Mouse (Mus musculus) skeletal muscle tissue, adult 2 months (tissue): ENCODE results near the gene Itpr1.

Source experiments
- DNase-seq: peaks from one replicate; pipeline ENCODE4 v3.0.0-alpha.2; 2012; ENCODE audit warnings: low read depth, low spot score

The Itpr1 gene

DNA sequence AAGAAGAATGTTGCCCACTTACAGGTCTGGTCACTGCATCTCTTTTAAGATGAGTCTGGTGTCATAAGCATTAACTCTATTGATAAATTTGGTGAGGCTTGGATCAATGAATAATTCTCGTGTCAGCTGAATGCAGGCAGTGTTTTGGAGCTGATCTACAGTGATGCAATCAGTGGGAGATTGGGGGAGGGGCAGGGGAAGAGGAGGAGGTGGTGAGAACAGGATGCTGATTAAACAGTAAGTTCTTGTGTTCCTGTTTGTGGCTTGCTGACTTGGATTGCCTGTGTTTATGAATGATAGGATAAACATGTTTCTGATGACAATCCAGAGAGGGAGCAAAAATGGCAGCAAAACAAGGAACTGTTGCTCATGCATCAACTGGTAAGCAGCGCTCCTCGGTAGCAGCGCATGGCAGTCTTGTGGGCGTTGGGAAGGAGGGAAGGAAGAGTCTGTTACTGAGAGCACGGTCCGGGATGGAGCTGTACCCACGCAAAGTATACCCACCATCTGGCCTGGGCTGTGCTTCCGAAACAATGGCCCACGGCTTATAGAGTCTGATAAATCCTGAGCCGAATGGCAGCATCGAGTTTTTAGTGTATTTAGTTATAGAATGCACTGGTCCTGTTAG, 64.1 kb downstream of the Itpr1 start:
- DNase-seq: no peak

DNA sequence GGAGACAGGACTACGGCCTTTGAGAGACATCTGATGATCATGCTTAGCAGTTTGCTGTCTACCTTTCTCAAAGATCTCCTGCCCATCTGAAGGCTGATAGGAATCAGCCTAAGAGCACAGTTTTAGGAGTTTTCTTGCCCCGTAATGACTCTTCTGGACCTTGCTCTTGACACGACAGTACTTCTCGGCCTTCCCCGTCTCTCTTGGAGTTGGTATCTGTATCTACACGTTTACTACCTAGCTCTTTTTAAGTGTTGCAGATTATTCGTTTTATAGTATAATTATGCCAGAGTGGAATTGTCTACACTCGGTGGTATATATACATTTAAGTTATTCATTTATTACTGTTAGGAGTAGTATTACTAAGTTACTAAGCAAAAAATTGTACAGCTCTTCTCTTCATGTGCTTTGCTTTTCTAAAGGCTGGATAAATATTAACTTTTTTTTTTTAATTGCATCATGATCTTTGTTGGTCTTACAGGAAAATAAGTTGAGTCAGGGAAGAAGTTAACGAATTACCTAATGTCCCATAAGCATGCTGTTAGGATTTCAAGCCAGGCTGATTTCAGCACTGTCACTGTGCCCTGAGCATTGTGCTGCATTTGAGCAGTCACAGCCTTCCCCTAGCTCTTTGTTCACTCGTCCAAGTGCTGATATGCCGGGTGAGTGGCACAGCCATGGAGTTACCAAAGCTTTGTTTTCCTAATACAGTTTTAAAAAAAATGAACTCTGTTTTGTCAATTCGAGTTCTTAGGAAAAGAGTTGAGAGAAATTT, 64.9 kb downstream of the Itpr1 start:
- no peak for DNase-seq

DNA sequence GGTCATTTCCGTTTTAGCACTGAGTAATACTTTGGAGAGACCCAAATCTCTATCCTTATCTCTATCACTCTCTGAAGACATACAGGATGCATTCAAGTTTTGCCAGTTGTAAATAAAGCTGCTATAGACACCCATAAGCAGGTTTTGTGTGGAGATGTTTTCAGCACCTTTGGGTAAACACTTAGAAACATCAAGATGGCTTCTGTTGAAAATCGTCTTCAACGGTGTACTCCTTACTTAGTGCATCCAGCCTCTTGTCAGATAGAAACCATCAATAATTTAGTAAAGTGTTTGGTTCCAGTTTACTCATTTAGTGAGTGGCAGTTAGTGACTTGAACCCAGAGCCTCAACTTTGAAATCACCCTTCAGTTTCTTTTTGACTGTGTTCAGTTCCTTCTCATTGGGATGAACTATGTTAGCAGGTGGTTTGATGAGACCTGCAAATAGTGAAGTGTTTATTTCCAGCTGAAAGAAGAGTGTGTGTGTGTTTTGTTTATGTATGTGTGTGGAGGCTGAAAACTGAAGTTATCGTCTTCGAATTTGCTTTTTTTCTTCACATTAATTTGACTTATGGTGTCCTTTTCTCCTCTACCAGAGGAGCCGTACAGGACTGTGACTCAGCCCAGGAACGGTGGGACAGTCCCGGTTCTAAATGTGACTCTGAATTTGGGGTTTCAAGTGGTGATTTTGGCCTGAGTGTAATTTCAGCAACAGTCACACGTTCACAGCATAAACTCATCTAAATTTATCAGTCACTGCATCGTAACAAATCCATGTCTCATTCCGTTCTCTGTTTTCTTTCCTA, 66.1 kb downstream of the Itpr1 start:
- DNase-seq: no peak

DNA sequence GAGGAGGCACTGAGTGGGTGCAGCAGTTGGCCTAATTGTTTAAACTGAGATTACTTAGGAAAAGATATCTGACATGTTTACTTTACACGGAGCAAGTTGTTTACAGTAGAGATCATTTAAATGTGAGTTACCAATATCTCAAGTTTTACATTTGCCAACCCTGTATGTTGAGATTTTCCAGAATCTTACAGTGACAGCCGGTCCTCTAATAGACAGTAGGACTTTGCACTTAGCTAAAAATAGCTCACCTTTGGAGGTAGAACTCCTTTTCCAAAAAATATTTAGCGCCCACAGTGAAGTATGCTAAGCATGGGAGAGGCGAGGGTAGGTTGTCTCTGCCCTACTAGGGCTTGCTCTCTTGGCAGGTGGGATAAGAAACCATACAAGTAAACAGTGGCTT, 69.2 kb downstream of the Itpr1 start:
- no peak for DNase-seq

DNA sequence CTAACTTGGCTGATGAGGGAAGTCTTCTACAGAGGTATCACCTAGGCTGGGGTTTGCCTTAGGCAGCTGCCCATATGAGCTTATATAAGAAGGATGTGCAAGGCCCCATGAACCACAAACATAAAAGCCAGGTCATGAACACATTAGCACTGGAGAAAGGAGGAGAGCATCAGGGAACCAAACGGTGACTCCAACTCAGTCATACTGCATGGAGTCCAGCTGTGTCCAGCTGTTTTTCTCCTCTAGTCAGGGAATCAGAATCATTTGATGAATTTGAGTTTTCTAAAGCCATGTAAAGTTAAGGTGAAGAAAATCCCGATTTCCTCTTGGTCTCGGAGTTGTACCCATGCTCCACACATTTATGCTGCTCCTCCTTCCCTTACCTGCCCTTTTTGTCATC, 69.7 kb downstream of the Itpr1 start:
- no peak for DNase-seq

DNA sequence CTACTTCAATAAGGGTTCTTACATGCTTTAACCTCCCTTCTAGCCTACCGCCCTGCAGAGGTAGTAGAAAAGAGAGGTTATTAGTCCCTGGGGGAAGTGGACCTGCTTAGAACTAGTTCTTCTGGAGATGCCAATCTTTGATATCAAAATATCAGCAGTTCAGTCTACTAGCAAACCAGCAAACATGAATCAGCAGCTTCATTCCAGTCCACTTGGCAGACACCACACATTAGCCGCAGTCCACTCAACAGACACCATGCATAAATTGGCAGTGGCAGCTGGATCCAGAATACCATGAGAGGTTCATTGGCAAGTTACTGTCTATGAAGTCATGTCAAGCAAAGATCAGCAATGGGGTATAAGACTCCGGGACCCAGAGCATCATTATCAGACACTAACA, 71.8 kb downstream of the Itpr1 start:
- DNase-seq: no peak

DNA sequence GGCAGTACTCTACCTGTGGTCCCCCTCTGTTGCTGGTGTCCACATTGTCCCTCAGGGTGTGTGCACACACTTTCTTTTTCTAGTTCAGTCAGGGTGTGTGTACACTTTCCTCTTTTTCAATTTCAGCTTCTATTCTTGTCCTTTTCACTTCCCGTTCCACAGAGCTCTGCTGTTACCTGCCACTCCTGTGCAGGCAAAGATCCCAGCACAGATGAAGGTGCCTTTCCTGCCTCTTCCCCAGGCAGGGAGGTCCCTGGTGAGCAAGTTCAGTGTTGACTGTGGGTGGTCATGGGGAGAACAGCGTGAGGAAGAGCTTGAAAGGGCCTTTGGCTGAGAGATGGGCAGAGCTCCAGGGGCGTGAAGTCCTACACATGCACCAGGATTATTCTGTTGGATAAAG, 76.1 kb downstream of the Itpr1 start:
- DNase-seq: no peak

DNA sequence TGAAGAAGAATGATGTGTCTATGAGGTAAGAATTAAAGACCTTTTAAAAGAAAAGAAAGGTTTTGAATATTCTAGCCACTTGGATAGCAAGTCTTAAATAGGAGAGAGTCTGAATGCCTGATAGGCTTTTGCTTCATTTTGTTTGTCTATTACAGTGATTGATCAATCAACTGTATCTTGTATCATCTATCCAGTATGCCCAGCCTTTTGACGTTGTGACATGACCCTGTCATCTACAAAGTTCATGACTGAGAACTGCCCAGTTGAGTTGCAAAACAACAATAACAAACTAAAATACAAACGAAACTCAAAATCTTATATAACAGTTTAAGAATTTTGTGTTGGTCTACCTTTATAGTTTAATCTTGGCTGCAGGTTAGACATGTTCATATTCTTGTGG, 78.1 kb downstream of the Itpr1 start:
- DNase-seq: no peak

DNA sequence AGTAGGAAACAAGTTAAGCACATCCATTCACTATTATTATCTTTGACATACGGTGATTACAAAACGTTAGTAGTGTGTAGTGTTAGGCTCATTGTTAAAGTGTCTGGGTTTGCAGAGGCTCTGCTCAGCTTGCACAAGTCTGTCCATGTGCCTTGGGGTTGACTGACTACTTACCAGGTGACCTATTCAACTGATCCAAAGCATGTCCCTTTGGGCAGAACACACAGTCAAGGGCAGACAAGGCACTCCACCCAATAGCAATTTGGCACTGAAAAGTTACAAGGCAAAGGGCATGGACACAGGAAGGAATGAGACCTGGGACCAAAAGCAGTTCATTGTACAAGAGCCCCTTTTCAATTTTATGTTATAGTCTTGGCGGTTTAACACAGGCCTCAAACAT, 78.7 kb downstream of the Itpr1 start:
- no peak for DNase-seq

DNA sequence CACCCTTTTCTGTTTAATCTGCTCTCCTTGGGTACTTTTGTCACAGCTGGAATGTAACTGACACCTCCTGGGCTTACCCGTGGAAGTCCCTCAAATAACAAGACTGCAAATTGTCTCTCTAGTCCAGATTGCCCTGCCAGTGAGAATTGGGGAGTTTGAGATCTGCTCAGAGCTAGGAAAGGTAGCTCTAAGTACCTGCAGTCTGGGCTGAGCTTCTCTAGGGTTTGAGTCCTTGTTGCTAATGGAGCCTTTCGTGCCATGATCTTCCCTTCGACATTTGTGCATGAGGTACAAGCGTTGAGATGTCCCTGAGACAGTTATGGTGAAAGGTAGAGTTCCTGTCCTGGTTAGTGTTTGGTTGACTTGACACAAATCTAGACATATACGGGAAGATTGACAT, 89.0 kb downstream of the Itpr1 start:
- DNase-seq: no peak

DNA sequence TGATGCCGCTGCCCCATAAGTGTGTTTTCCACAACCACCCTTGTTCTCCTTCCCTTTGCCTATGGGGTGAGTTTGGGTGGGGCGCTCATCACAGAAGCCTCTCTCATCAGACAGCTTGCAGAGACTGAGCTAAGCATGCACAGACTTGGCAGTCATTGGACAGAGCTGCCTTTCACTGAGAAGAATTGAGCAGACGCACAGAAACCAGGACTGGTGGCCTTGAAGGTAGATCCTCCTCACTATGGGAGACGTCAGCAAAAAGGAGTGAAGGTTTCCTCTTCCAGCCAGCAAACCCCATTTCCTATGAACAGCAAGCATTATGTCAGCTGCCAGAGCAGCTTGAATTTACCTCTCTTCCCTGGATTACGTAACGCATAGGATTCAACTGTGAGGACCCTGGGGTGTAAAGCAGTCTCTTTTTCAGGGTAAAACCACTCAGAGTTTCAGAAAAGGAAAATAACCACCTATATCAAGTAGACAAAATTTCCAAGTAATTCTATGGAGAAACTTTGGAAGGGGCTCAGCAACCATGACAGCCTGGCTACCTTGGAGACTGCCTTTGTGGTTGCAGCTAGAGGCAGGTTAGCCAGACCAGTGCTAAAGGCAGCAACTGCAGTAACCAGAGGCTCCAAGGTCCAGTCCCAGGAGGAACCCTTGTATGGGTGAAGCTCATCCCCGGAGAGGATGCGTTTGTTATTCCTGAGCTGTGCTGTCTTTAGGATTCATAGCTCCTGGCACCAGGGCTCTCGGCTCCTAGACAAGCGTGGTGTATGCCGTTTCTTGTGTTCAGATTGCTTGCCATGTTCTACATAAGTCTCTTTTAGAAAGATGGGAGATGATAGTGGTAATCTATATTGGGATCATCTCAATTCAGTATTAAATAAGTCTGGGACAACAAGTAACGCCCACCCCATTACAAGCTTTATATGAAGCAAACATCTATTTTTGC, 91.0 kb downstream of the Itpr1 start:
- no peak for DNase-seq

DNA sequence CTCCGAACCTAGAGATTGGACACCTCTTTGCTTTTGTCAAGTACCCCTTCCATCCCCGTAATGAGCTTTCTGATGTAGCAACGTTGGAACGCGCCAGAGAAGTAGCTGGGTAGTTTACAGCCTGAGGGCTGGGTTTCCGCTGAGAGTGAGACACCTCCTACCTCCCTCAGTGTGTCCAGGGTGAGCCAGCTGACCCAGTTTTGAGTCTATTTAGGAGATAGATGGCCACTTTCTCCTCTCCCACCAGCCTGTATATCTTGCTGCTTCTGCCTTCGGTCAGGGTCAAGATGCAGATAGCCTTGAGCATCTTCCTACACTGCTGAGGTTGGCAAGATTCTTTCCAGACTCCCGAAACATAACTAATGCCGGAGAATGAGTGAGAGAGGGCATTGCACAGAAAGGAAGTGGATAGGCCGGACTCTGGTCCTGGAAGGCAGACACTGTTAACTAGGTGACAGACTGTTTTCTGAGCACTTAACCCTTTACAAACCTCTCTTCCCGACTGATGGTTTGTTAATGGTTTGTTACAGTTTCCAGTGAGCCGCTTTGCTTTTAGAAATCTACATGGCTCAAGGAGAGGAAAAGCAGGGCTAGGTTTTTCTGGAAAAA, 92.4 kb downstream of the Itpr1 start:
- no peak for DNase-seq

DNA sequence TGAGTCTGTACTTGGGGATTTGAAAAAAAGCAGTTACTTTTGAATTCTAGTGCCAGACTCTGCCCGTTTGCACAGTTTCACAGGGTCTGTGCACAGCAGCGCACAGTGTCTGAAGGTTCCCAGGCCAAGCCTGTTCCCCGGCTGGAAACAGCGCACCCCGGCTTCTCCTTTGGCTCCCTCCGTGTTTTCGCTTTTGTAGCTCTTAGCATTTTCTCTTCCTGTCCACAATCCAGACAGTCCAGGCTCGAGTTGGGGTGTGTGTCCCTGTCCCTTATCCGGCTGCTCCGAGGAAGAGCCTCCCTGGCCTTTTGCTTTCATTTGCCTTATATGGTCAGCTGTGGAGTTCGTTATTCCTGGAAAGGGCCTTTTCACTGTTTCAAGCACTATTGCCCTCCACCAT, 93.3 kb downstream of the Itpr1 start:
- DNase-seq: peak; percentile 34

DNA sequence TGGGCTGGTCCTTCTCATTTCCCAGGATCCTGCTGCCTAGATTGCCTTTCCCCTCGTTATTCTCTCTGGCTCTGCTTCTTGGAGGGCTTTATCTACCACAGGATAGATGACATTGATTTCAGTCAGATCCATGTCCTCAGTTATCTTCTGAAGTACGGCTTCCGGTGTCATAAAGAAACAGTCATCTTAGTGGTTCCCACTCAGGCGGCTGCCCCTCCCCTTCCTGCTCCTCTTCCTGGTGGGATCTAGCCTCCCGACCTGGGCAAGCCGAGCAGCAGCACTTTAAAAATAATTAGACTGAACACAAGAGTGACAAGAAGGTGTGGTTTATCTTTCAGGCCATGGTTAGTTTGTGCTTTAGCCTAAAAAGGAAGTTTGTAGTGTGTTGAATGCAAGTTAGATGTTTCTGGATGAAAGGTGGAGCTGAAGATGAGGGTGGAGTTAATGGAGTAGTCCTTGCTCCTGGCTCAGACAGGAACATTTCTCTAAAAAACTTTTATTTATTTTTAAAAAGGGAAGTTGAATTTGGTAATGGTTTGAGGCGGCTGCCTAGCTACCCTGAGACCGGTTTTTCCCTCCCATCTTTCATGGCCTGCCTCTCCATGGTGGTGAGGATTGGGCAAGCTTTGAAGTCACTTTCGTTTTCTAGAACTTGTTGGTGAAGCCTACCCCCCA, 94.2 kb downstream of the Itpr1 start:
- no peak for DNase-seq

DNA sequence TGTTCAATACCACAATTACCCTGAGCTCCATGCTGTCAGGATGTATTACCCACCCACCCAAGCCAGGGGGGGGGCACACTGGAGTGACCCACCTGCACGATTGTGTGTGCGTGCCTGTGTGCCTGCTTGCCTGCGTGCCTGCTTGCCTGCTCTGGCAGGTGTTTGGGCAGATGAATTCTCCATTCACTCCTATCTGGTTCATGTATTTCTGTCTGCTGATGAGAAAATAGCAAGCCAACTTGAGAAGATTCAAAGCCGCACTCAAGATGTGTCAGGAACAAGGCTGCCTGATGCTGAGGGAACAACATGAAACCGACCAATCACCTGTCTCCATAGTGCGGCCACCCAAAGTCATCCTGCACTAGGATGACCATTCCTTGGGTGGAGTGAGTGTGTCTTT, 94.9 kb downstream of the Itpr1 start:
- no peak for DNase-seq

DNA sequence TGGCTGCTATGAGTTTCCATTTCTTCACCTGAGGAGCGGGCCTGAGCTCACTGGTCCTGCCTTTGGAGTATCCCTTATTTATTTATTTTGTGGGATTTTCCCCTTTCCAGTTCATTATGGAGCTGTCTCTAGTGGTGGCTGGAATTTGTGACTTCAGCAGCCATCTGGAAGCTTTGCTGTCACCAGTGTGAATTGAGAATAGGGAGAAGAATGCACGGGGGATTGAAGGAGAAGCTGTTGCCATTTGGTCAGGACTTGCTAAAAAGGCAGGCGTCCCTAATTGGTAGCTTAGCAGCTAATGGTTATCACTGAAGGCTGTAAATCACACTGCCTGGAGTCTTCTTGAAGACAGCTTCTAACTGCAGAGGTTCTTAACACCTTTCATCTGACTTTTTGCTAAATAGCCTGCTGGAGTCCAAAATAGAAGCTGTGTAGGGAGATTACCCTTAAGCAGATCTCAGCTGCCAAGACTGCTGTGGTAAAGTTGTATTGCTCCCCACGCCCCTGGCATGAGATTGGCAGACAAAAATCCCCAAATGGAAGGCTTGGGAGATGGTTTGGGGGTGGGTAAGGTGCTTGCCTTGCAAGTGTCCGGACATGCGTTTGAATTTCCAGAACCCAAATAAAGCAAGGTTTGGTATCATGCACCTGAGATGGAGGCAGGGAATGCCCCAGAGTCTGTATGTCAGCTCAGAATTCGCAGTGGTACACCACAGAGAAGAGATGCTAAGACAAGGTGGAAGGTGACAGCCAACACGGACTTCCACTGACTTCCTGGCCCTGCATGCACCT, 96.7 kb downstream of the Itpr1 start:
- no peak for DNase-seq

DNA sequence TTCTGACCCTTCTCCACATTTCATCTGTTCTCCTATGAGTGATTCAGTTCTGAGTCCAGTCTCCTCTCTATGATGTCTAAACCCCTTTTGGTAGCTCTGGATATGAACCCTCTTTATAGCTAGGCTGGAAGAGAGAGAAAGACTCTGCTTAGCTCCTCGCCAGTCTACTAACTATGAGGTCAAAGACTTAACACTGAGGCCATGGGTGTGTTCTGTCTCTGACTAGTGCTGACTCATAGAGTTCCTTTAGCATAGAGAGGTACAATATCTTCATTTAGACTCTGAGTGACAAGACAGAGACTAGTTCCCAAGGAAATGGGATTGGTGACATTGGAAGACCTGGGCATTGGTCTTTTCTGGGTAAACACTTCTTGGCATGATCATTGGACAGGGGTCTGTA, 100.2 kb downstream of the Itpr1 start:
- no peak for DNase-seq

DNA sequence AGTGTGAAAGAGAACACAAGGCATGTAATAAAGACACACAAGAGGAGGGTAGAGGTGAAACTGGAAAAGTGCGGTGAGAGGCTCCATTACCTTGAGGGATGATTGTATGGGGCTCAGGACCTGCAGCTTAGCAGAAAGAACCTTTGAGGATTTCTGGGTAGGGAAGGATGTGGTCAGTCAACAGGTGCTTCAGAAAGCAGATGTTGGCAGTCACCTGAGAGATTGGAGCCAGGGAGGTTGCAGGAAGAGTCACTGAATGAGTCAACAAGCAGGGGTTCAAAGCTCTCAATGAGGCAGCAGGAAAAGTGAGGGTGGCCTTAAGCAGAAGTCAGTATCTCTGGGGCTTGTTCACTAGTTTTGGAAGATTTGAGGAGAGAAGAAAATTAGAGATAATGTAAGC, 101.1 kb downstream of the Itpr1 start:
- no peak for DNase-seq

DNA sequence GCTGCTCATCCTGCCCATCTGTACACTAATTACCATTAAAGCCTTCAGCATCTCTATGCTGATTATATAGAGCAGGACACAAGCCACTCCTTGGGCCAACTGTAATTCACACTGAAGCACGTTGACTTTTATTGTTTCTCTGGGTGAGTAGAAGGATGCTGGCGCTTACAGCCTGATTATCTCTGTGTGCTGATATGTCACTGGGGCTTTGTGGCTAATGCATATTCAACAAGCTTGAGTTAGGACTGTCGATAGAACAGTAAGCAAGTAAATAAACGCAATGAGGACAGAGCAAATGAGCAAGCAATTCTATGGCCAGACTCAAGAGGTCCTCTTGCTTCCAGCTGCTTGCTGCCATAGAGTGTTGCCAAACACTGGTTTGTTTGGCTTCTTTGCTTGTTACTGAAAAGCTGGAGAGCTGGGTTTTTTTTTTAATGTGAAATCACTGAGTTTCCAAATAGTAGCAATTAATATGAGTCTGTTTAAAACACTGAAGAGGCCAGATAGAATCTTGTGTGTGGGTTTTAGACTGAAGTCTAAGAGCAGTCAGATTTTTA, 103.5 kb downstream of the Itpr1 start:
- no peak for DNase-seq

DNA sequence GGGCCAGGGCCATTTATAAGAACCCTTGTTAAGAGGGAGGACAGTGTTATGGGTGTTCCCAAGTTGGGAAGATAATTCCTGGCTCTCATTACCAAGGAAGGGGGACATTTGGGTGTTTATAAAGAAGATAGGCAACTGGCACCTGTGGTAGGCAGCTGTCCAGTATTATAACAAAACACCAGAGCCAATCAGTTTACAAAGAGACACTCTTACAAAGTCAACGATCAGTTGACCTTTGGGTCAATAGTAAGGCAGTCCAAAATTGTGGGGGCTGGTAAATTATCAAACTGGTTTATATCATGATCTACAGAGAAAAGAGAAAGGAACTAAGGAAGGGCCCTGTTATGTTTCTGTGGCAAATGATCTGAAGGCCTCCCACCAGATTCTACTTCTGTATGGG, 104.1 kb downstream of the Itpr1 start:
- no peak for DNase-seq
